Mouse (Mus musculus) hindbrain, embryonic 14.5 days (tissue): ENCODE measurements at regions not wholly inside any gene's neighbourhood (a gene's known extent, or its start where the extent isn't known, plus 50 kb on each side); places are given as distances from the start of the nearest gene placed in this dataset.

Experiments
- ATAC-seq: fragments of 200-750 bp; cut with Nextera tagmentation; 2 replicates; pipeline ENCODE4 v1.8.0; 2017; ENCODE audit warnings: moderate number of reproducible peaks, mild to moderate bottlenecking, moderate TSS enrichment, moderate library complexity; ENCODE audit not compliant: low FRiP score
- DNase-seq: peaks from one replicate; pipeline ENCODE4 v3.0.0-alpha.2; 2015; ENCODE audit warnings: low spot score
- H3K27ac ChIP-seq: fragments of 300-500 bp; sonication (generic); 2 replicates; pipeline ENCODE4 v1.5.1; 2014; ENCODE audit warnings: mild to moderate bottlenecking, moderate library complexity
- H3K27me3 ChIP-seq: fragments of 300-500 bp; sonication (generic); 2 replicates; pipeline ENCODE4 v1.6.1; 2014; ENCODE audit warnings: mild to moderate bottlenecking, low read length, mixed read lengths; ENCODE audit not compliant: control insufficient read depth, insufficient read depth
- H3K36me3 ChIP-seq: fragments of 300-500 bp; sonication (generic); replicated peaks from 2 replicates; pipeline ENCODE4 v1.6.1; 2014; ENCODE audit not compliant: control insufficient read depth, insufficient read depth
- H3K4me1 ChIP-seq: fragments of 300-500 bp; sonication (generic); replicated peaks from 2 replicates; pipeline ENCODE4 v1.6.1; 2014; ENCODE audit warnings: antibody characterized with exemption, low read length, mixed read lengths; ENCODE audit not compliant: control insufficient read depth, insufficient read depth
- H3K4me2 ChIP-seq: fragments of 300-500 bp; sonication (generic); replicated peaks from 2 replicates; pipeline ENCODE4 v1.6.1; 2014; ENCODE audit warnings: mild to moderate bottlenecking, moderate library complexity
- H3K4me3 ChIP-seq: fragments of 300-500 bp; sonication (generic); replicated peaks from 2 replicates; pipeline ENCODE4 v1.5.1; 2014; ENCODE audit warnings: mild to moderate bottlenecking, low read length
- H3K9ac ChIP-seq: fragments of 300-500 bp; sonication (generic); 2 replicates; pipeline ENCODE4 v1.6.1; 2014
- H3K9me3 ChIP-seq: fragments of 300-500 bp; sonication (generic); 2 replicates; pipeline ENCODE4 v1.6.1; 2016; ENCODE audit warnings: low read length; ENCODE audit not compliant: control insufficient read depth
- WGBS: fragments of 180-500 bp; shearing (Covaris S2); extraction: QIAGEN DNeasy Blood & Tissue Kit; methylation state at CpG from one replicate; pipeline ENCODE4 v1.1.7; 2014; 5-methylcytosine and 5-hydroxymethylcytosine counted together

- ATAC-seq, result no peak
- Histone ChIP-seq H3K9me3 (peaks cover 10% of the 10 kb centered on the region), H3K27me3 (no peaks in the 10 kb centered on the region), H3K4me3 (no peak overlapping the region), H3K4me1 (no peaks in the 10 kb centered on the region), H3K4me2 (no peak overlapping the region), H3K27ac (no peak overlapping the region), H3K36me3 (no peaks in the 10 kb centered on the region), H3K9ac (no peak overlapping the region)
- WGBS, result 80% methylated on average over 3 of the region's 3 CpGs
- DNase-seq, result no peak
Observed at GRCm38 (mm10) chr2:61071025-61071424, 108.0 kb upstream of the Rbms1 start.

- 84% methylated on average over 2 of the region's 2 CpGs for WGBS
- H3K4me2 ChIP-seq, result no peak overlapping the region
- peaks cover 12% of the 10 kb centered on the region for H3K9me3 ChIP-seq
- H3K27me3 ChIP-seq, result no peaks in the 10 kb centered on the region
- ATAC-seq (no peak), DNase-seq (no peak)
- H3K36me3 ChIP-seq, result no peaks in the 10 kb centered on the region
- no peak overlapping the region for H3K27ac ChIP-seq
- H3K4me1 ChIP-seq, result no peaks in the 10 kb centered on the region
- no peak overlapping the region for H3K4me3 ChIP-seq
- no peak overlapping the region for H3K9ac ChIP-seq
Observed at GRCm38 (mm10) chr2:61067877-61068276, 104.9 kb upstream of the Rbms1 start.

- DNase-seq (no peak), ATAC-seq (no peak)
- Histone ChIP-seq H3K9ac (no peak overlapping the region), H3K27ac (no peak overlapping the region), H3K9me3 (peaks cover 12% of the 10 kb centered on the region), H3K27me3 (no peaks in the 10 kb centered on the region), H3K36me3 (no peaks in the 10 kb centered on the region), H3K4me1 (0 out of 2 replicates have a peak, but pooled peaks cover 6% of the 10 kb centered on the region), H3K4me3 (no peak overlapping the region), H3K4me2 (no peak overlapping the region)
- WGBS, result 75% methylated on average over 2 of the region's 2 CpGs
Observed at GRCm38 (mm10) chr2:61062125-61062524, 99.1 kb upstream of the Rbms1 start.

GRCm38 (mm10) chr2:61060906-61061305 lies 97.9 kb upstream of the Rbms1 start:
- DNase-seq (no peak), ATAC-seq (no peak)
- no peak overlapping the region for H3K4me2 ChIP-seq
- H3K36me3 ChIP-seq, result no peaks in the 10 kb centered on the region
- no peaks in the 10 kb centered on the region for H3K27me3 ChIP-seq
- H3K4me3 ChIP-seq, result no peak overlapping the region
- 0 out of 2 replicates have a peak, but pooled peaks cover 6% of the 10 kb centered on the region for H3K4me1 ChIP-seq
- H3K27ac ChIP-seq, result no peak overlapping the region
- WGBS, result 90% methylated on average over 1 of the region's 1 CpGs
- H3K9me3 ChIP-seq, result peaks cover under 1% of the 10 kb centered on the region; the same call in 1 of the 2 replicates
- no peak overlapping the region for H3K9ac ChIP-seq

- H3K4me3 ChIP-seq, result no peak overlapping the region
- H3K27ac ChIP-seq, result peak overlapping the region; percentile 53
- no peaks in the 10 kb centered on the region for H3K9me3 ChIP-seq
- H3K36me3 ChIP-seq, result no peaks in the 10 kb centered on the region
- WGBS, result 20% methylated on average over 6 of the region's 6 CpGs
- 0 out of 2 replicates have a peak, but pooled peaks cover 6% of the 10 kb centered on the region for H3K4me1 ChIP-seq
- H3K27me3 ChIP-seq, result no peaks in the 10 kb centered on the region
- no peak overlapping the region for H3K9ac ChIP-seq
- peak; percentile 33 for DNase-seq
- H3K4me2 ChIP-seq, result no peak overlapping the region
- no peak for ATAC-seq
Observed at GRCm38 (mm10) chr2:61058545-61059235, 95.7 kb upstream of the Rbms1 start.

GRCm38 (mm10) chr2:61052296-61052695 lies 89.3 kb upstream of the Rbms1 start:
- Histone ChIP-seq H3K4me3 (no peak overlapping the region), H3K4me1 (no peaks in the 10 kb centered on the region), H3K27ac (no peak overlapping the region), H3K9ac (no peak overlapping the region), H3K36me3 (no peaks in the 10 kb centered on the region), H3K9me3 (no peaks in the 10 kb centered on the region), H3K27me3 (no peaks in the 10 kb centered on the region), H3K4me2 (no peak overlapping the region)
- 73% methylated on average over 9 of the region's 9 CpGs for WGBS
- DNase-seq, result no peak
- no peak for ATAC-seq

- no peak for ATAC-seq
- Histone ChIP-seq H3K4me3 (no peak overlapping the region), H3K9ac (no peak overlapping the region), H3K4me1 (no peaks in the 10 kb centered on the region), H3K36me3 (no peaks in the 10 kb centered on the region), H3K27ac (no peak overlapping the region), H3K27me3 (no peaks in the 10 kb centered on the region), H3K9me3 (no peaks in the 10 kb centered on the region), H3K4me2 (no peak overlapping the region)
- no peak for DNase-seq
- 91% methylated on average over 8 of the region's 8 CpGs for WGBS
Observed at GRCm38 (mm10) chr2:61051808-61052207, 88.8 kb upstream of the Rbms1 start.

GRCm38 (mm10) chr2:61046111-61046767 lies 83.2 kb upstream of the Rbms1 start:
- Histone ChIP-seq H3K27me3 (no peaks in the 10 kb centered on the region), H3K9me3 (no peaks in the 10 kb centered on the region), H3K4me3 (no peak overlapping the region), H3K36me3 (no peaks in the 10 kb centered on the region), H3K9ac (no peak overlapping the region), H3K4me1 (no peaks in the 10 kb centered on the region), H3K27ac (no peak overlapping the region), H3K4me2 (no peak overlapping the region)
- 82% methylated on average over 5 of the region's 5 CpGs for WGBS
- ATAC-seq (no peak), DNase-seq (no peak)

GRCm38 (mm10) chr2:61045467-61045866 lies 82.5 kb upstream of the Rbms1 start:
- no peaks in the 10 kb centered on the region for H3K36me3 ChIP-seq
- H3K27me3 ChIP-seq, result no peaks in the 10 kb centered on the region
- no peak overlapping the region for H3K4me3 ChIP-seq
- no peak overlapping the region for H3K27ac ChIP-seq
- no peak for ATAC-seq
- WGBS, result 87% methylated on average over 6 of the region's 6 CpGs
- no peaks in the 10 kb centered on the region for H3K4me1 ChIP-seq
- H3K4me2 ChIP-seq, result no peak overlapping the region
- DNase-seq, result no peak
- no peak overlapping the region for H3K9ac ChIP-seq
- no peaks in the 10 kb centered on the region for H3K9me3 ChIP-seq
